Mouse (Mus musculus) B cell, adult (primary cell): ENCODE measurements around the gene Xlr4a. TPM values are rescaled to one million over a fixed set of nuclear protein-coding genes. Genes with fewer than 3 reads are reported as not detected.

Experiments used
- total RNA-seq: library from RNA; stranded (reverse); gene quantifications from 4 replicates; pipeline ENCODE4 v1.2.4, GENCODE M21; 2023; ENCODE audit not compliant: inconsistent age

Xlr4a gene
- 2.4 to 5.0 TPM (median 3.7 TPM) in 4 replicates for total RNA-seq

DNA sequence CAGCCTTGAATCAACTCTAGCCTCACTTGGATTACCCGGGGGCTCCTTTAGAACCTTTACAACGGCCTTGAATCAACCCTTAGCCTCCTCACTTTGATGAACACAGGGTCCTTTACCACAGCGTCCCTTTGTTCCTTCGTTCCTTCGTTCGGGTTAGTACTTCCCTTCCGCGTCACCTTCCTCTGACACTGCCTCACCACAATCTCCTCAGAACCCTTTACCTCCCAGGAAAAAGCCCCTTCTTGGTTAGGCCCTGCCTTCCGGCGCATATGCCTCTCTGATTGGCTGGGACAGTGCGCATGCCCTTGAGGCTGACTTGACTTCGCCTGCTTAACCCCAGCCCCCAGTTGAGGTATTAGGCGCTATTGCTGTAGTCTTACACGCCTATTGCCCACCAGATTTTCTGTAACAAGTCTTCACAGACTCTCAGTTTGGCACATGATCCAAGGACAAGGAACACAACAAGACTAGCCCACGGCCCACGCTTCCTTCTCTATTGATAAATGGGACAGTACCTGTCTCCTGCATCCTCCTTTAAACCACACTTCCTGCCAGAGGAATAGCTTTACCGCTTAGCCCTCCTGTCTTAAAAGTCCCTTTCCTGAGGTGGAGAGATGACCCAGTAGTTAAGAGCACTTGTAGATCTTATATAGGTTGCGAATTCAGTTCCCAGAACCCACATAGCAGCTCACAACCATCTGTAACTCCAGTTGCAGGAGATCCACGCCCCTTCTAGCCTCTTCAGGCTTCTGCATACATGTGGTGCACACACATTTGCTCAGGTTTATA lies at the start of gene Xlr4a:
Gene Xlr4a, minus strand, starts transcription at position 212 of the 789 bp plus-strand sequence.

GRCm38 (mm10) chrX:73116747-73117146 lies 34.5 kb upstream of the Xlr4a start, which contains the start of gene Gm14685:
TSS of gene Gm14685 (plus strand) at chrX:73117047.

DNA sequence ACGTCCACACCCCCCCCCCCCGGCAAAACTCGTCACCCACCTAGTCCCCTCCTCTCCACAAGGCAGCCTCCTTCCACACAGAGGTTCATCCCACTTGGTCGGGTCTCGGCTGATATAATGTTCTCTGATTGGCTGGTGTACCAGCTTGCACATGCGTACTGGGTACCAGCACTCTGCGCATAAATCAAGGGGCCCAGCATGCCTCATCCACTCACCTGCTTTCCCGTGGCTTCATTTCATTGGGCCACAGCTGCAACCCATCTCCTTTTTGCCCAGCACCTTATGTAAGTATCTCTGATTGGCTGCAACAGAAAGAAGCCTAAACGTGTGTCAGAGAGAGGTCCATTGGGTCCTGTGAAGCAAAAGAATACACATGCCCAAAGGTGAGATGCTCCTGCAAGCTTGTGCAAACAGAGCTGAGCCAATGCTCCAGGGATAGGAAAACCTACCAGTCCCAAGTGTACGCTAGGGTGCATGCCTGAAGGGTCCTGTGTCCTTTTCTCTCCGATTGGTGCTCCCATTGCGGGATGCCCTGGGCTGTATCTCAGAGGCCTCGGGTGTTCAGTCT lies 14.7 kb upstream of the Xlr4a start, which contains the start of gene Xlr3a:
Gene Xlr3a, minus strand, starts transcription at position 155 of the 568 bp plus-strand sequence.

GRCm38 (mm10) chrX:73064415-73064793 lies 17.9 kb downstream of the Xlr4a start, which contains the start of gene Pnma3:
TSS of gene Pnma3 (plus strand) at chrX:73064787.

DNA sequence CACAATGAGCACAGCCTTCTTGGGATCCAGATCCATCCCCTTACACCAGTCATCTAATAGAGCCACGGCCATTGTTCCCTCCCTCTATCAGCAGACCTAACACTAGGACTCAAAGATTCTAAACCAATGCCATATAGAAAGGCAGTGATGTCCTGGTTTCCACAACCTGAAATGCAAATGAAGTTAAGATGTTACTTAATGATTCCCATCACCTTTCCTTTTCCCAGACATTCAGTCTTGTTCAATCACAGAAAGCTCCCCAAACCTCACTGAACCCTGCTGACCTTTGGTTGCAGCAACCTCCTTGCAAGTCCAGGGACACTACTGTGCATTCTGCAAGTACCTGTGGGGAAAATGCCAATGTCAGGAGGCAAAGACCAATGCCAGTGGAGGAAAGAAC lies 45.3 kb downstream of the Xlr4a start, which contains the start of gene Pnma5:
Gene Pnma5, minus strand, starts transcription at position 101 of the 400 bp plus-strand sequence.

Other genes starting within 250 kb of the Xlr4a start
- 47.3 to 54.8 TPM (median 52.9 TPM) in 4 replicates for gene Cetn2, start 164.1 kb downstream of the Xlr4a start, total RNA-seq
- gene Nsdhl, start 163.9 kb downstream of the Xlr4a start, total RNA-seq, result 9.7 to 12.5 TPM (median 11.2 TPM) in 4 replicates
- not detected in 4 replicates for gene Zfp185, start 95.1 kb downstream of the Xlr4a start, total RNA-seq
- gene Pnma5, start 45.4 kb downstream of the Xlr4a start, total RNA-seq, result 0.93 to 1.5 TPM (median 1.2 TPM) in 4 replicates
- not detected in 4 replicates for gene Pnma3, start 17.7 kb downstream of the Xlr4a start, total RNA-seq
- gene Xlr3a, start 14.6 kb upstream of the Xlr4a start, total RNA-seq, result 0.15 to 0.38 TPM (median 0.27 TPM) in 3 of 4 replicates, not detected in the other
- gene Gm14685, start 34.6 kb upstream of the Xlr4a start, total RNA-seq, result 0.19 TPM in 1 of 4 replicates, not detected in the others
- gene Xlr5b, start 66.3 kb upstream of the Xlr4a start, total RNA-seq, result not detected in 4 replicates
- 0.21 TPM in 1 of 4 replicates, not detected in the others for gene DXBay18, start 67.0 kb upstream of the Xlr4a start, total RNA-seq
- not detected in 4 replicates for gene Spin2d, start 94.5 kb upstream of the Xlr4a start, total RNA-seq
- 1.5 to 2.8 TPM (median 2.0 TPM) in 4 replicates for gene Xlr3b, start 109.7 kb upstream of the Xlr4a start, total RNA-seq
- gene Xlr4b, start 131.9 kb upstream of the Xlr4a start, total RNA-seq, result 11.2 to 16.7 TPM (median 13.7 TPM) in 4 replicates
- 12.3 to 14.9 TPM (median 13.4 TPM) in 4 replicates for gene F8a, start 145.8 kb upstream of the Xlr4a start, total RNA-seq
- gene Xlr4c, start 160.7 kb upstream of the Xlr4a start, total RNA-seq, result 3.2 to 5.3 TPM (median 4.2 TPM) in 4 replicates
- gene Xlr3c, start 182.9 kb upstream of the Xlr4a start, total RNA-seq, result 0.35 TPM in 1 of 4 replicates, not detected in the others
- not detected in 4 replicates for gene Xlr5a, start 210.5 kb upstream of the Xlr4a start, total RNA-seq
- gene Xlr5c, start 210.5 kb upstream of the Xlr4a start, total RNA-seq, result not detected in 4 replicates